Mouse (Mus musculus): ENCODE results near the gene Slc35e3. TPM values are rescaled to one million over a fixed set of nuclear protein-coding genes. Genes with fewer than 3 reads are reported as not detected.
"Not testable (repeated sequence)": the region's sequence is repeated elsewhere in the genome, so short reads cannot be mapped to it uniquely, and the experiment has no call there.

Gene Slc35e3
- total RNA-seq, 2 experiments from 2014 or later = 5.2 to 6.1 TPM

DNA sequence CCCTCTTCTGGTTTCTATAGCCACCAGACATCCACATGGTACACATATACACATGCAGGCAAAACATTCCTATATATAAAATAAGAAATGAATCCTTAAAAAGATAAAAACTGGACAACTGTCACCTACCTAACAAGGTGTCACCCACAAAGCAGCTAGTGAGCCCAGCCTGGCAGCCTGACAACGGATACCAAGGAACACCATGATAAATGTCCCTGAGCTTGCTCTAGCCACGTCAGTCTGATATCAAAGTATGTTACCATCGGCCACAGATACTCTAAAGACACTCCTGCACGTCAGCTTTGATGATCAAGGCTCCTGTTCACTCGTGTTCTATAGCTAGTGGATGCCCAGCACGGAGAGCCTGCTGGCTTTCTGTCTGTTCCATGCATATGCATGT is 39.7 kb downstream of the Slc35e3 start:
- intact Hi-C loops (cut with DNase I; ENCODE audit: low total_unique reads) = no loop called here
- DNase-seq = no peak

DNA sequence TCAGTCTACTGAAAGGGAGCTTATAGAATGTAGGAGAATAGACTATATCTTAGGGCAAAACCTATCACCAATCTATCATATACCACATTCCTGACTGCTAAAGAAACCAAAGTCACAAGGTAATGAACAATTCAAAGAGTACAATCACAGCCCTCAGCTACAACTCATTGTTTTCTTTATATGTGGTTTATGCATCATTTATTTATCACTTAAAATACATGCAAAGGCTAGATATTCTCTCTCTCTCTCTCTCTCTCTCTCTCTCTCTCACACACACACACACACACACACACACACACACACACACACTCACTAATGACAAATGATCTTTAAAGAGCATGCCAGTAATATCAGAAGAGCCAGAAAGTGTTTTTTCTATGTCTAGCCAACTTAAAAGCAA is 40.4 kb downstream of the Slc35e3 start:
- intact Hi-C loops (cut with DNase I; ENCODE audit: low total_unique reads) = no loop called here
- DNase-seq = no peak

DNA sequence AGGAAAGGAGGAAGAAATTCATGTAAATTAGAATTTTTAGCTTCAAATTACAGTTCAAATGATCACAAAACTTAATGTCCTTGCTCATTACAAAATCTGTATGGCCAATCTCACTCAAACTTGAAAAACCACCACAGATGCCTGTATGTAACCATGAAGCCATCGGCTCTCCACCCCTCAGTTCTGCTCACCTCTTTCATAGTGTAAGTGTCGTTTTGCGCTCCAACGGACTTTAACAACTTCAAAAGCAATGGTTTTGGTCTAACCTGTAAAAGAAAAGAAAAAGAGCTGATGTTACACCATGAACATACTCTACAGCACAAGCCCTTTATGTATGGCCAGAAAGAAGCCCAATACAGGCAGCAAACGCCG is 41.2 kb downstream of the Slc35e3 start:
- intact Hi-C loops (cut with DNase I; ENCODE audit: low total_unique reads) = no loop called here
- DNase-seq = no peak

DNA sequence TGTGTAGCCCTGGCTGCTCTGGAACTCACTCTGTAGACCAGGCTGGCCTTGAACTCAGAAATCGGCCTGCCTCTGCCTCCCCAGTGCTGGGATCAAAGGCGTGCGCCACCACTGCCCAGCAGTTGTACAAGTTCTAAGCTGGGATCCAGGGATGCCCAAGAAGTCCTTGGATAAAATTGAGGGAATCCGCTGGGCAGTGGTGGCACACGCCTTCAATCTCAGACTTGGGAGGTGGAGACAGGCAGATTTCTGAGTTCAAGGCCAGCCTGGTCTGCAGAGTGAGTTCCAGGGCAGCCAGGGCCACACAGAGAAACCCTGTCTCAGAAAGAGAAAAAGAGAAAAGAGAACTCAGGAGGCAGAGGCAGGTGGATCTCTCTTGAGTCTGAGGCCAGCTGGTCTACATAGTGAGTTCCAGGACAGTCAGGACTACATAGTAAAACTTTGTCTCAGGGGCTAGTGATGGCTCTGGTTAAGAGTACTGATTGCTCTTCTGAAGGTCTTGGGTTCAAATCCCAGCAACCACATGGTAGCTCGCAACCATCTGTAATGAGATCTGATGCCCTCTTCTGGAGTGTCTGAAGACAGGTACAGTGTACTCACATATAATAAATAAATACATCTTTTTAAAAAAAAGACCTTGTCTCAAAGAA is 41.7 kb downstream of the Slc35e3 start:
- intact Hi-C loops (cut with DNase I; ENCODE audit: low total_unique reads); DNase-seq: not testable (repeated sequence)

DNA sequence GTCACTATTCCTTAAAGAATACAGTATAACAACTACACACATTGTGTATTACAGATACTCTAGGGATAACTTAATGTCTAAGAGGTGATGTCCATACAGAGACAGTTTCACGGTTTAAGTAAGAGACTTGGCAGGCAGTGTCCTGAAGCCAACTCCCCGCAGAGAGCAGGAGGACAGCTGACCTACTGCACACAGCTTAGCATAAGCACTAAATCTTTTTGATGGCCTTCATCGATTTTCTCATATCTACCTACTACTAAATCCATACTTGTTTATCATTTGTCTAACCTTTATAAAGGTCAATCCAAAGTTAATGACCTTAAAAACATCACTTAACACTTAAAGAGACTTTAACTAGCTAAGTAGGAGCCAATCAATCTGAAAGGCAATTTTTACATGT is 42.7 kb downstream of the Slc35e3 start:
- intact Hi-C loops (cut with DNase I; ENCODE audit: low total_unique reads) = no loop called here
- no peak for DNase-seq

DNA sequence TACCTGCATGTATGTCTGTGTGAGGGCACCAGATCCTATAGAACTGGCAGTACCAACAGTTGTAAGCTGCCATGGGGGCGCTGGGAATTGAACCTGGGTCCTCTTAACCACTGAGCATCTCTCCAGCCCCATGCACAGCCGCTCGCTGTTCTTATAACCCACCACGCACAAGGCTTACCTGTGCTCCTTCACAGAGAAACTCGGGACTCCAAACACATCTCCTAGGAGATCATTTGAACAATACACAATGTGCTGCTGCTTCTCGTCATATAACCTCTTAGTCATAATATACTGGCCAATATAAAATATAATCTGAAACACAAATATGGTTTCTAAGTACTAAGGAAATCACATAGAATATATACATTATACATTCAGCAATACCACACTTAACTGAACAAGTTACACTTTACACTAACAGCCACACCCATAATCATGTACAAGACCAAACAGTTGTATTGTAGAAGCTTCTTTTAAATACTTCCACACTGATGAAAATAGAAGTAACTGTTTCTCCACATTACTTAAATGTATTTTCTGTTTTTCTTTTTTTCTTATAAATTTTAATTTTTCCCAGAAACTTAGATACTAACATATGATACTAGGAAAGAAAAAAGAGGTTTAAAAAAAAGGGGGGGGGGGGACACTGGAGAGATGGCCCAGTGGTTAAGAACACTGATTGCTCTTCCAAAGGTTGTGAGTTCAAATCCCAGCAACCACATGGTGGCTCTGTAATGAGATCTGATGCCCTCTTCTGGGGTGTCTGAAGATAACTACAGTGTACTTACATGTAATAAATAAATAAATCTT is 43.9 kb downstream of the Slc35e3 start:
- intact Hi-C loops (cut with DNase I; ENCODE audit: low total_unique reads) = no loop called here
- no peak for DNase-seq

DNA sequence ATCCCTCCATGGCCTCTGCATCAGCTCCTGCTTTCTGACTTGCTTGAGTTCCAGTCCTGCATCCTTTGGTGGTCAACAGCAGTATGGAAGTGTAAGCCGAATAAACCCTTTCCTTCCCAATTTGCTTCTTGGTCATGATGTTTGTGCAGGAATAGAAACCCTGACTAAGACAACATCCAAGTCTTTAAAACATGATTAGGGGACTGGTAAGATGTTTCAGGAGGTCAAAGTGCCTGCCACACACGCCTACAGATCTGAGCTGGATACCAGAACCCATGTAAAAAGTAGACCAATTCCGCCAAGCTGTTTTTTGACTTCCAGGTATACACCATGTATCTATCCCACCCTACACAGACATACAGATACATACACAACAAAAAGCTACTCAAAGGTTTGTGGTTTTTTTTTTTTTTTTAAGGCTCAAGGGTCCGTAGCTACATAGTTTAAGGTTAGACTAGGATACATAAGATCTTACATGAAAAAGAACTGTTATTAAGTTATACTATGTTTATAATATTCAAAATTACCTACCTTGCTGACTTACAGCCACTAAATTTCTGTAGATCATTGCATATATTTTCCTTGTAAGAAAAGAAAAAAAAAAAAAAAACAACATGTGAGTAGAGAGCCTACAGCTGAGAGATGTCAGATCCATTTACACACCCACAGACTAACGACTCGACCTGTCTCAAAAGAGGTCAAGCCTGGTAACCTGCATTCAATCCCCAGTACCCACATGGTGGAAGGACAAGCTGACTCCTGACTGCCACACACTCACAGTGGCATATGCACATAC is 44.9 kb downstream of the Slc35e3 start:
- no peak for DNase-seq
- intact Hi-C loops (cut with DNase I; ENCODE audit: low total_unique reads) = no loop called here

DNA sequence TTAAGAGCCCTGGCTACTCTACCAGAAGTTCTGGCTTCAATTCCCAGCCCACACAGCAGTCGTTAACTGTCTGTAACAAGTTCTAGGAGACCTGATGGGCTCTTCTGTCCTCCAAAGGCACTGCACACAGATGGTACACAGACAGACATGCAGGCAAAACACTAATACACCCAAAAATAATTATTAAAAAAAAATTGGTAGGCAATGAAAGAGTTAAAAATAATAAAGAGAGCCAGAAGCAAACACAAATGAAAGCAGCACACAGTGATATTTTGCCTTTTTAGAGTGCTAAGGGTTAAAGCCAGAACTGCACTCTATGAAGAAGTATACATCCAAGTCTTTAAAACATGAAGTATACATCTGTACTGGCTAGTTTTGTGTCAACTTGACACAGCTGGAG is 45.7 kb downstream of the Slc35e3 start:
- DNase-seq = no peak
- intact Hi-C loops (cut with DNase I; ENCODE audit: low total_unique reads) = no loop called here

DNA sequence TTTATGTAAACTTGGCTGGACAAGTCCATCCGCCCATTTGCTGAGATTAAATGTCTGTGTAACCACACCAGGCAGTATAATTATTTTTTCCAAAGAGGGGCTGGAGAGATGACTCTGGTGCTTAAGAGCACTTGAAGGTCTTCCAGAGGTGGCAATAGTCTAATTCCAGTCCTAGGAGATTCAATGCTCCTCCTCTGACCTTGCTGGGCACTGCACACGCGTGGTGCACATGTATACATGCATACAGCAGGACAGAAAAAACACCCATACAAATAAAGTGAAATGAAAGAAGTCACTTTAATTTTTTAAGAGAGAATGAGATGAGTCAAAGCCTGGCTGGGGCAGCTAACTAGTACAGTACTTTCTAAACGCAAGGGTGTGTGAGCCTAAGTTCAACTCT is 46.3 kb downstream of the Slc35e3 start:
- DNase-seq = no peak
- intact Hi-C loops (cut with DNase I; ENCODE audit: low total_unique reads) = no loop called here

DNA sequence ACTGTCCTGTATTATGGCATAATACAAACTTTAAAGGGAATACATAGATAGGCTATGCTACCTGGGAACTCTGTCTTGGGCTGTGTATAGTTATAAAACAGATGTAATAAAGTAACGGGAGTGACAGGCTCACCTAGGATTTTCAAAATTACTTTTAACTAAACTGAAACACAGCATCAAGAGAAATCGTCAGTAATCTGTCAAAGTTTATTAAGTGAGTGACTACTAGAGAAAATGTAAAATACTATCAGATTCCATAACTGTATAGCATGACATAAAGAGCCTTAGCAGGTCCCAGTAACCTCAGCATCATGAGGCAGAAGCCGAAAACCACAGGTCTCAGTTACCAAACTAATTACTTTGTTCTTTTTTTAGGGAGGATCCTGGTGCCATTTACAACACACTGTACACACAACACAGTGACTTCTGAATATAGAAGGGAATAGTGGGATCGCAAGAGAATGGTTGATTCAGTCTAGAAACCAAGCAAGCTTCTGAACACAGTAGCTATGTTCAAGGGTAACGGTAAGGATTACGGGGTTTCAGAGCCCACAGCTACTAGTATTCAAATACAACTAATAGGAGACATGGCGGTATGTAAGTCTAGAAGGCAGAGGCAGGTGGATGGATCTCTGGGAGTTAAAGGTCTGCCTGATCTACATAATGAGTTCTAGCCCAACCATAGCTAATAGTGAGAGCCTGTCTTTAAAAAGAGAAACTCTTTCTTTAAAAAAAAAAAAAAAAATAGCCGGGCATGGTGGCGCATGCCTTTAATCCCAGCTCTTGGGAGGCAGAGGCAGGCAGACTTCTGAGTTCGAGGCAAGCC is 47.6 kb downstream of the Slc35e3 start:
- intact Hi-C loops (cut with DNase I; ENCODE audit: low total_unique reads) = no loop called here
- DNase-seq = no peak

DNA sequence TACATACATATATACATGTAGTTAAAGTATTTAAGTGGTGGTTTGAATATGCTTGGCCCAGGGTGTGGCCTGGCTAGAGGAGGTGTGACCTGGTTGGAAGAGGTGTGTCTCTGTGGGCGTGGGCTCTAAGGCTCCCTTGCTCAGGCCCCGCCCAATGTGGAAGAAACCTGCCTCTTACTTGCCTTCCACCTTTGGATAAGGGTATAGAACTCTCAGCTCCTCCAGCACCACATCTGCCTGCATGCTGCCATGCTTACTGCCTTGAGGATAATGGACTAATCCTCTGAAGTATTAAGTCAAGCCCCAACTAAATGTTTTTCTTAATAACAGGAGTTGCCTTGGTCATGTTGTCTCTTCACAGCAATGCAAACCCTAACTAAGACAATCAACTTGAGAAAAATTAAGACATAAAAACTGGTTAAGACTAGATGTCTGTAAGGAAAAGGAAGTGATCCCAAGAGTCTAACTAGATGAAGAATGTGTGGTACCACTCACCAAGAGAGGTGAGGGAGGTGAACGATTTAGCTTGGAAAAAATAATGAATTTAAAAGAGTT is 48.5 kb downstream of the Slc35e3 start:
- intact Hi-C loops (cut with DNase I; ENCODE audit: low total_unique reads) = no loop called here
- DNase-seq = no peak

DNA sequence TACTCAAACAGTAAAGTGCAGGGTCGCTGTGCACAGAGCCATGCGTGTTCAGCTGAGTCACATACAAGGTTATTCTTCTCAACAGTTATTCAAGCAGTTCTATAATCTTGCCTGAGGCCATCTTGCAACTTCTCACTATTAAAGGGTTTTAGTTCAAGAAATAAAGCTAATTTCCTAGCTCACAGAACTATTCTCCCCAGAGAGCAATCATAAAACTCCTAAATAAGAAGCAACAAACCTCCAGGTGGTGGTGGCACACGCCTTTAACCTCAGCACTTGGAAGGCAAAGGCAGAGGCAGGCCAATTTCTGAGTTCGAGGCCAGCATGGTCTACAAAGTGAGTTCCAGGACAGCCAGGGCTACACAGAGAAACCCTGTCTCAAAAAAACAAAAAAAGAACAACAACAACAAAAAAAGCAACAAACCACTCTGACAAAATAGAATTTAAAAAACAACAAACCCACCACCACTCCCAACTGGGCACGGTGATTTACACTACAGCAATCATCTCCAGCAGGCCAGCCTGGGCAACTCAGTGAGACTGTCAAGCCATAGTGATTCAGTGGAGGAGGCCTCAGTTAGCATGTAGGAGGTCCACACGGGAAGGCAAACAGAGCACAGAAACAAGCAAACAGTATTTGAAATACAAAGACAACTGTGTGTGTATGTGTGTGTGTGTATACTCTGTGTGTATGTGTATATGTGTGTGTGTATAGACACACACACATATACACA is 49.2 kb downstream of the Slc35e3 start:
- no peak for DNase-seq
- intact Hi-C loops (cut with DNase I; ENCODE audit: low total_unique reads) = no loop called here

DNA sequence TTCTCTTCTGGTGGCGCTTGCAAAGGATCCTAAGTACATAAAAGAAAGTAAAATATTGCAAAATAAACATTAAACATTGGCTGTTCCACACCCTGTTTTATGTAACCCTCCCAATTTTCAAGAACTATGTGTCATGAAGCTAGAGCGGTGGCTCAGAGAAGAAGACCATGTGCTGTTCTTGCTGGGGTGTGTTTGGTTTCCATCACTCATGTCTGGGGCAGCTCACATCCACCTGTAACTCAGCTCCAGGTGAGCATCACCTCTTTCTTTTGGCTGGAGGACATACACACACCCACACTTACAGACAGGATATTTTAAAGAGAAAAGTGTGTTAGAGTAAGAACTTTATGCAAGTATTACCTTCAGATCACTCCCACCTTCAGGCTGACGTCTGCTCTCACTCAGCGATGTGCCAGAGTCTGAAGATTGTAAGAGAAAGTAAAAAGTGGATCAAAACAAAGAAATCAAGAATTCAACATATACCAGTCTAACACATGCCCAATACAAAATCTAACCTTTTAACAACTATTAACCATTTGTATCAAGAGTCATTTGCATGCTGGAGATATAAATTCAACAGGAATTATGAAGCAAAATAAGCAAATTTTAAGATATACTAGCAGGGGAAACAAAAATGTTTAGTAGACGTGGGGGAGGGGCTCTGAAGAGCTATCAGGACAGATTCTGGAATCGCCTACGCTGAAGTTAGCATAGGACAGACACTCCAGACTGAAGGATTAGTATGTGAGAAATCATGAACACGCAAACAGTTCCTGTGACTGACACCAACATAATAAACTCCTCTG is 49.9 kb downstream of the Slc35e3 start:
- intact Hi-C loops (cut with DNase I; ENCODE audit: low total_unique reads) = no loop called here
- DNase-seq = no peak

DNA sequence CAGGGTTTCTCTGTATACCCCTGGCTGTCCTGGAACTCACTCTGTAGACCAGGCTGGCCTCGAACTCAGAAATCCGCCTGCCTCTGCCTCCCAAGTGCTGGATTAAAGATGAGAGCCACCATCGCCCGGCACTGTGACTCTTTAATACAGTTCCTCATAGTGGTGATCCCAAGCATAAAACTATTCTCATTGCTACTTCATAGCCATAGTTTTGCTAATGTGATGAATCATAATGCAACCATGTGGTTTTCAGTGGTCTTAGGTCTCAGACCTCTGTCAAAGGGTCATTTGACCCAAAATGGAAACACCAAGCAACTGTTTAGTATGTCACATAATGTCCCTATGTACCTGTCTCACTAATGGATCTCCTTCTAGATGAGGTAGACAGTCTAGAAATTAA is 50.6 kb downstream of the Slc35e3 start:
- DNase-seq = no peak
- intact Hi-C loops (cut with DNase I; ENCODE audit: low total_unique reads) = no loop called here

DNA sequence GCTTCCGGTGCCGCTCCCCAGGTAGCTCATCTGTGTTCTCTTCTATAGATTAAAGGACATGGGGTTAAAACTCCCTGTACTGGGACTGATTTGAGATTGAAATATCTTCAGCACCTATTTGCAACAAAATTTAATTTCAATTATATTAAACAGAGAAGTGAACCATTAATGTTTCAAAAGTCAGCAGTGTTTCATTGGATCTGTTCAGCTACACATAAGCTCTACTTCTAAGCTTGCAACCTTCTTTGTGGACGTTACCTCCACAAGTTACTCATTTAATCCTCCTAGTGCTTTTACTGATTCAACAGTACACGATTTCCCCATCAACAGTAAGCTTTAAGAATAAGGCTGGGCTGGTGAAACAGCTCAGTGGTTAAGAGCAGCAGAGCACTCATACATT is 51.1 kb downstream of the Slc35e3 start:
- intact Hi-C loops (cut with DNase I; ENCODE audit: low total_unique reads) = no loop called here
- DNase-seq = no peak

DNA sequence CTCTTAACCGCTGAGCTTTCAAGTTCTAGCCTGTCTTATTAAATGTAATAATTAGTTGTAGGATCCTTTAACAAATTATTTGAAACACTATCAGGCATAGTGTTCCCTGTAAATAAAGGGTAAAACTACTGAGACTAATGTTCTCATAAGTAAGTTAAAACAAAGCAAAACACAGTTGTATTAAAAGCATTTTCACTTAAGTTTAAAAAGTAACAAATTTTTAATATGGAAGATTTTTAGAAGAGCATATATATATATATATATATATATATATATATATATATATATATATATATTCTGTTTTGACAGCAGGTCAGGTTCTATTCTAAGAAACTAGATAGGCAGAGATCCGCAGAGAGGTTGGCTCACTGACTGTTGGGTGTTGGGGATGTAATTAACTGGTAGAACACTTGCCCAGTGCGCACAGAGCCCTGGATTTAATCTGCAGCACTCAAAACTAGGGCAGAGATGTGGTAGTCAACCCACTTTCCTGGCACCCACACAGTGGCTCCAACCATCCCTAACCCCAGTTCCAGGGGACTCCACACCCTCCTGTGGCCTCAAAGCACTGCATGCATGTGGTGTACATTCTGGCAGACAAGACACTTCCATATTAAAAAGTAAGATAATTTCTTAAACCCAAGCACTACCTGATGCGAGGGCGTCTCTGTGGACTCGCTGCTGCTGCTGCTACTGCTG is 51.8 kb downstream of the Slc35e3 start:
- DNase-seq = no peak
- intact Hi-C loops (cut with DNase I; ENCODE audit: low total_unique reads) = no loop called here

DNA sequence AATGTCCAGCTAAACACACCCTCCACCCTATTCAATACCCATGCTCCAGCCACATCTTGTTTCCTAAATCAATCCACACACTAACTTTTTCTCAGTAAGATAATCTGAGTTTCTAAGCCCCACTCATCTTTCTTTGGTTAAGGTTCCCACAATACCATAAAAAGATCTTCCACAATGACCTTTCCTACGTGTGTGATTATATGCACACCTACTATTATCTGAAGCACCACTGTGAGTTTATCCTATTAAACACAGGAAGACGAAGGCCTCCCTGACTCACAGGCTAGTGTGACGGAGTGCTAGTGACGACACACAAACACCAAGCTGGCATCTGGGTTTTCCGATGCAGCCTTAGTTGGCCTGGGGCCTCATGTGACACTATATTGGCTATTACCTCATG is 53.2 kb downstream of the Slc35e3 start:
- intact Hi-C loops (cut with DNase I; ENCODE audit: low total_unique reads) = no loop called here
- DNase-seq = no peak

DNA sequence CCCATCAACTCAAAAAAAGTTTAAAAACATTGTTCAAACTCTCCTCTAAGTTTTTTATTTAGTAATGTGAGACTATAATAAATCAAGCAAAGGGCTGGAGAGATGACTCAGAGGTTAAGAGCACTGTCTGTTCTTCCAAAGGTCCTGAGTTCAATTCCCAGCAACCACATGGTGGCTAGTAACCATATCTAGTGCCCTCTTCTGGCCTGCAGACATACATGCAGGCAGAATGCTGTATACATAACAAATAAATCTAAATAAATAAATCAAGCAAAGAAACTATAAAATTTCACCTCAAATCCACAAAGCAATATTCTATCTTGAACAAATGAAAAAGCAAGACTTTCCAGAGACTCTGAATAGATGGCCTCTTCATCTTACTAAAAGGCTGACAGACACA is 54.0 kb downstream of the Slc35e3 start:
- no peak for DNase-seq
- intact Hi-C loops (cut with DNase I; ENCODE audit: low total_unique reads) = no loop called here

Data from gastrocnemius, postnatal 14 days (tissue).